Mouse (Mus musculus) heart, embryonic 12.5 days (tissue): ENCODE data around the gene Spdl1. TPM values are rescaled to one million over a fixed set of nuclear protein-coding genes. Genes with fewer than 3 reads are reported as not detected.

ENCODE experiments used
- ATAC-seq: fragments of 200-750 bp; cut with Nextera tagmentation; 2 replicates; pipeline ENCODE4 v1.8.0; 2017; ENCODE audit warnings: moderate TSS enrichment, moderate library complexity; ENCODE audit not compliant: insufficient number of reproducible peaks, low FRiP score
- H3K27ac ChIP-seq: fragments of 300-500 bp; sonication (generic); 2 replicates; pipeline ENCODE4 v1.5.1; 2016; ENCODE audit warnings: mild to moderate bottlenecking, moderate library complexity; ENCODE audit not compliant: poor library complexity, severe bottlenecking
- H3K27me3 ChIP-seq: fragments of 300-500 bp; sonication (generic); replicated peaks from 2 replicates; pipeline ENCODE4 v1.6.1; 2016; ENCODE audit warnings: mild to moderate bottlenecking, moderate library complexity
- H3K36me3 ChIP-seq: fragments of 300-500 bp; sonication (generic); 2 replicates; pipeline ENCODE4 v1.6.1; 2016; ENCODE audit warnings: mild to moderate bottlenecking, moderate library complexity
- H3K4me1 ChIP-seq: fragments of 300-500 bp; sonication (generic); replicated peaks from 2 replicates; pipeline ENCODE4 v1.6.1; 2016; ENCODE audit warnings: mild to moderate bottlenecking
- H3K4me2 ChIP-seq: fragments of 300-500 bp; sonication (generic); 2 replicates; pipeline ENCODE4 v1.6.1; 2016; ENCODE audit warnings: mild to moderate bottlenecking, moderate library complexity
- H3K4me3 ChIP-seq: fragments of 300-500 bp; sonication (generic); 2 replicates; pipeline ENCODE4 v1.5.1; 2016; ENCODE audit warnings: mild to moderate bottlenecking
- H3K9ac ChIP-seq: fragments of 300-500 bp; sonication (generic); 2 replicates; pipeline ENCODE4 v1.6.1; 2016; ENCODE audit warnings: mild to moderate bottlenecking, moderate library complexity
- H3K9me3 ChIP-seq: fragments of 300-500 bp; sonication (generic); replicated peaks from 2 replicates; pipeline ENCODE4 v1.6.1; 2016; ENCODE audit warnings: mild to moderate bottlenecking, moderate library complexity
- WGBS: fragments of 180-500 bp; shearing (Covaris S2); methylation state at CpG from one replicate; pipeline ENCODE4 v1.1.7; 2016; 5-methylcytosine and 5-hydroxymethylcytosine counted together
- polyA plus RNA-seq: library from polyadenylated mRNA; unstranded; fragments of >200 nt; fragmentation: Nextera tagmentation; extraction: Ambion mirVana; gene quantifications from 2 replicates; pipeline ENCODE4 v1.2.1, GENCODE M21; 2016

Gene Spdl1
- 18.8 and 19.2 TPM in 2 replicates for polyA plus RNA-seq

GRCm38 (mm10) chr11:34833318-34834086 lies at the start of gene Spdl1:
Gene Spdl1, minus strand, starts transcription at chr11:34833641.
- H3K9me3 ChIP-seq: no peaks in the 10 kb centered on the region
- H3K4me2 ChIP-seq: peak within 1 kb of the TSS; percentile 91
- no peaks in the 10 kb centered on the region for H3K27me3 ChIP-seq
- H3K4me1 ChIP-seq: peaks cover 9% of the 10 kb centered on the region
- WGBS: under 1% methylated on average over 49 of the region's 49 CpGs
- H3K27ac ChIP-seq: peak within 1 kb of the TSS; percentile 75
- peak; percentile 93 for ATAC-seq
- H3K4me3 ChIP-seq: peak within 1 kb of the TSS; percentile 71
- peaks cover 15% of the 10 kb centered on the region for H3K36me3 ChIP-seq
- peak within 1 kb of the TSS; percentile 87 for H3K9ac ChIP-seq

GRCm38 (mm10) chr11:34881528-34881927 lies 48.1 kb upstream of the Spdl1 start:
- WGBS: 31% methylated on average over 5 of the region's 5 CpGs
- H3K4me2 ChIP-seq: no peak overlapping the region
- no peaks in the 10 kb centered on the region for H3K4me1 ChIP-seq
- no peak overlapping the region for H3K27ac ChIP-seq
- H3K27me3 ChIP-seq: no peaks in the 10 kb centered on the region
- H3K9ac ChIP-seq: no peak overlapping the region
- no peaks in the 10 kb centered on the region for H3K36me3 ChIP-seq
- no peaks in the 10 kb centered on the region for H3K9me3 ChIP-seq
- H3K4me3 ChIP-seq: no peak overlapping the region
- ATAC-seq: no peak

GRCm38 (mm10) chr11:34879678-34880077 lies 46.2 kb upstream of the Spdl1 start:
- ATAC-seq: no peak
- Histone ChIP-seq H3K4me2 (no peak overlapping the region), H3K9me3 (no peaks in the 10 kb centered on the region), H3K27me3 (no peaks in the 10 kb centered on the region), H3K9ac (no peak overlapping the region), H3K4me1 (no peaks in the 10 kb centered on the region), H3K36me3 (no peaks in the 10 kb centered on the region), H3K27ac (no peak overlapping the region), H3K4me3 (no peak overlapping the region)
- whole genome bisulfite sequencing: 64% methylated on average over 1 of the region's 1 CpGs

GRCm38 (mm10) chr11:34873861-34874260 lies 40.4 kb upstream of the Spdl1 start:
- 78% methylated on average over 2 of the region's 2 CpGs for WGBS
- no peak overlapping the region for H3K27ac ChIP-seq
- no peak overlapping the region for H3K4me3 ChIP-seq
- no peaks in the 10 kb centered on the region for H3K4me1 ChIP-seq
- H3K9me3 ChIP-seq: no peaks in the 10 kb centered on the region
- no peaks in the 10 kb centered on the region for H3K27me3 ChIP-seq
- no peak overlapping the region for H3K9ac ChIP-seq
- no peak for ATAC-seq
- no peak overlapping the region for H3K4me2 ChIP-seq
- no peaks in the 10 kb centered on the region for H3K36me3 ChIP-seq

GRCm38 (mm10) chr11:34872432-34872831 lies 39.0 kb upstream of the Spdl1 start:
- no peaks in the 10 kb centered on the region for H3K36me3 ChIP-seq
- ATAC-seq: no peak
- H3K9ac ChIP-seq: no peak overlapping the region
- H3K4me3 ChIP-seq: no peak overlapping the region
- H3K9me3 ChIP-seq: no peaks in the 10 kb centered on the region
- H3K27ac ChIP-seq: no peak overlapping the region
- H3K4me1 ChIP-seq: no peaks in the 10 kb centered on the region
- WGBS: 73% methylated on average over 2 of the region's 2 CpGs
- H3K27me3 ChIP-seq: no peaks in the 10 kb centered on the region
- H3K4me2 ChIP-seq: no peak overlapping the region

- Histone ChIP-seq H3K27me3 (no peaks in the 10 kb centered on the region), H3K36me3 (no peaks in the 10 kb centered on the region), H3K9me3 (no peaks in the 10 kb centered on the region), H3K27ac (no peak overlapping the region), H3K4me3 (no peak overlapping the region), H3K9ac (no peak overlapping the region), H3K4me2 (no peak overlapping the region), H3K4me1 (no peaks in the 10 kb centered on the region)
- 68% methylated on average over 3 of the region's 3 CpGs for WGBS
- no peak for ATAC-seq
These were observed 38.5 kb upstream of the Spdl1 start for GRCm38 (mm10) chr11:34871991-34872390.

GRCm38 (mm10) chr11:34871456-34871855 lies 38.0 kb upstream of the Spdl1 start:
- H3K27me3 ChIP-seq: no peaks in the 10 kb centered on the region
- no peak overlapping the region for H3K9ac ChIP-seq
- no peak overlapping the region for H3K4me3 ChIP-seq
- H3K9me3 ChIP-seq: no peaks in the 10 kb centered on the region
- WGBS: 71% methylated on average over 3 of the region's 3 CpGs
- H3K4me1 ChIP-seq: no peaks in the 10 kb centered on the region
- no peak overlapping the region for H3K4me2 ChIP-seq
- no peak overlapping the region for H3K27ac ChIP-seq
- no peaks in the 10 kb centered on the region for H3K36me3 ChIP-seq
- ATAC-seq: no peak

GRCm38 (mm10) chr11:34868626-34869025 lies 35.2 kb upstream of the Spdl1 start:
- H3K9ac ChIP-seq: no peak overlapping the region
- no peak overlapping the region for H3K27ac ChIP-seq
- H3K4me2 ChIP-seq: no peak overlapping the region
- no peaks in the 10 kb centered on the region for H3K4me1 ChIP-seq
- H3K9me3 ChIP-seq: no peaks in the 10 kb centered on the region
- no peaks in the 10 kb centered on the region for H3K27me3 ChIP-seq
- H3K36me3 ChIP-seq: no peaks in the 10 kb centered on the region
- WGBS: 40% methylated on average over 6 of the region's 6 CpGs
- no peak for ATAC-seq
- H3K4me3 ChIP-seq: no peak overlapping the region

- 0 out of 2 replicates have a peak, but pooled peaks cover 2% of the 10 kb centered on the region for H3K9me3 ChIP-seq
- no peaks in the 10 kb centered on the region for H3K27me3 ChIP-seq
- WGBS: 67% methylated on average over 3 of the region's 3 CpGs
- H3K9ac ChIP-seq: no peak overlapping the region
- no peak overlapping the region for H3K27ac ChIP-seq
- H3K4me3 ChIP-seq: no peak overlapping the region
- H3K4me2 ChIP-seq: no peak overlapping the region
- no peak for ATAC-seq
- no peaks in the 10 kb centered on the region for H3K36me3 ChIP-seq
- no peaks in the 10 kb centered on the region for H3K4me1 ChIP-seq
These were observed 32.4 kb upstream of the Spdl1 start for GRCm38 (mm10) chr11:34865741-34866270.

GRCm38 (mm10) chr11:34865181-34865580 lies 31.7 kb upstream of the Spdl1 start:
- H3K9me3 ChIP-seq: 0 out of 2 replicates have a peak, but pooled peaks cover 8% of the 10 kb centered on the region
- H3K9ac ChIP-seq: no peak overlapping the region
- WGBS: 85% methylated on average over 14 of the region's 14 CpGs
- no peaks in the 10 kb centered on the region for H3K4me1 ChIP-seq
- no peak for ATAC-seq
- H3K27me3 ChIP-seq: no peaks in the 10 kb centered on the region
- no peak overlapping the region for H3K4me3 ChIP-seq
- no peaks in the 10 kb centered on the region for H3K36me3 ChIP-seq
- H3K4me2 ChIP-seq: no peak overlapping the region
- no peak overlapping the region for H3K27ac ChIP-seq

GRCm38 (mm10) chr11:34856652-34857051 lies 23.2 kb upstream of the Spdl1 start:
- Histone ChIP-seq H3K4me3 (no peak overlapping the region), H3K9ac (no peak overlapping the region), H3K36me3 (no peaks in the 10 kb centered on the region), H3K4me1 (0 out of 2 replicates have a peak, but pooled peaks cover 2% of the 10 kb centered on the region), H3K27ac (no peak overlapping the region), H3K27me3 (no peaks in the 10 kb centered on the region), H3K9me3 (0 out of 2 replicates have a peak, but pooled peaks cover 9% of the 10 kb centered on the region), H3K4me2 (no peak overlapping the region)
- ATAC-seq: no peak
- WGBS: 29% methylated on average over 3 of the region's 3 CpGs
